Mouse (Mus musculus) kidney, embryonic 15.5 days (tissue): ENCODE measurements around the gene Sh3bp1. TPM values are rescaled to one million over a fixed set of nuclear protein-coding genes. Genes with fewer than 3 reads are reported as not detected.
"Not testable (repeated sequence)": the region's sequence is repeated elsewhere in the genome, so short reads cannot be mapped to it uniquely, and the experiment has no call there.

Experiments
- ATAC-seq: fragments of 200-750 bp; cut with Nextera tagmentation; replicated peaks from 2 replicates; pipeline ENCODE4 v1.8.0; 2017; ENCODE audit warnings: moderate TSS enrichment; ENCODE audit not compliant: low FRiP score
- H3K27ac ChIP-seq: fragments of 300-500 bp; sonication (generic); 2 replicates; pipeline ENCODE4 v1.5.1; 2015; ENCODE audit warnings: mild to moderate bottlenecking, inconsistent platforms
- H3K27me3 ChIP-seq: fragments of 300-500 bp; sonication (generic); 2 replicates; pipeline ENCODE4 v1.6.1; 2015; ENCODE audit warnings: inconsistent platforms
- H3K36me3 ChIP-seq: fragments of 300-500 bp; sonication (generic); 2 replicates; pipeline ENCODE4 v1.6.1; 2015; ENCODE audit warnings: inconsistent platforms
- H3K4me1 ChIP-seq: fragments of 300-500 bp; sonication (generic); 2 replicates; pipeline ENCODE4 v1.6.1; 2015; ENCODE audit warnings: inconsistent platforms
- H3K4me2 ChIP-seq: fragments of 300-500 bp; sonication (generic); 2 replicates; pipeline ENCODE4 v1.6.1; 2015; ENCODE audit warnings: moderate library complexity, mild to moderate bottlenecking, inconsistent platforms
- H3K4me3 ChIP-seq: fragments of 300-500 bp; sonication (generic); replicated peaks from 2 replicates; pipeline ENCODE4 v1.5.1; 2015; ENCODE audit warnings: mild to moderate bottlenecking, inconsistent platforms
- H3K9ac ChIP-seq: fragments of 300-500 bp; sonication (generic); 2 replicates; pipeline ENCODE4 v1.6.1; 2015; ENCODE audit warnings: mild to moderate bottlenecking, inconsistent platforms
- H3K9me3 ChIP-seq: fragments of 300-500 bp; sonication (generic); replicated peaks from 2 replicates; pipeline ENCODE4 v1.6.1; 2016; ENCODE audit warnings: inconsistent platforms
- WGBS: fragments of 180-500 bp; shearing (Covaris S2); methylation state at CpG from one replicate; pipeline ENCODE4 v1.1.7; 2015; ENCODE audit warnings: mixed read lengths; 5-methylcytosine and 5-hydroxymethylcytosine counted together
- polyA plus RNA-seq: library from polyadenylated mRNA; unstranded; fragments of >200 nt; fragmentation: Nextera tagmentation; extraction: Ambion mirVana; gene quantifications from 2 replicates; pipeline ENCODE4 v1.2.1, GENCODE M21; 2015

The Sh3bp1 gene
- polyA plus RNA-seq, 1 experiment from 2014 or later, result 41.6 TPM

DNA sequence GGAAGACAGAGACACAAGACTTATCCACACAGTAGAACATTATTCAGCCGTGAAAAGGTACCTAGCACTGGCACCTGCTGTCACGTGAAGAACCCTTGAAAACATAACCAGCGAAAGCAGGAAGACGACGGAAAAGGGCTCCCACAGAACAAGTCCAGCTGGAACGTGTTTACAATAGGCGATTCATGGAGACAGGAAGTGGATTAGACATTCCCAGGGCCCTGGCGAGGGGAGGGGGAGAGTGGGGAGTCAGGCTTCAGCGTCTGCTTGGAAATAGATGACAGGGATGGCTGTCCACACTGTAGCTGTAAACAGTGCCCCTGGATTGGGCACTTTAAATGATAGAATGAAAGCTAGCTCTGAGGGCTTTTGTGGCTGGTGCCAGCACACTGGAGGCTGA, 31.2 kb upstream of the Sh3bp1 start:
- H3K36me3 ChIP-seq, result no peaks in the 10 kb centered on the region
- H3K4me3 ChIP-seq, result no peak overlapping the region
- H3K4me2 ChIP-seq, result peak overlapping the region; percentile 26; the same call in 1 of the 2 replicates
- peak overlapping the region; percentile 90 for H3K27ac ChIP-seq
- WGBS, result 8% methylated on average over 9 of the region's 9 CpGs
- no peaks in the 10 kb centered on the region for H3K9me3 ChIP-seq
- no peak overlapping the region for H3K9ac ChIP-seq
- peaks cover 33% of the 10 kb centered on the region for H3K4me1 ChIP-seq
- no peaks in the 10 kb centered on the region for H3K27me3 ChIP-seq
- peak; percentile 65 for ATAC-seq

DNA sequence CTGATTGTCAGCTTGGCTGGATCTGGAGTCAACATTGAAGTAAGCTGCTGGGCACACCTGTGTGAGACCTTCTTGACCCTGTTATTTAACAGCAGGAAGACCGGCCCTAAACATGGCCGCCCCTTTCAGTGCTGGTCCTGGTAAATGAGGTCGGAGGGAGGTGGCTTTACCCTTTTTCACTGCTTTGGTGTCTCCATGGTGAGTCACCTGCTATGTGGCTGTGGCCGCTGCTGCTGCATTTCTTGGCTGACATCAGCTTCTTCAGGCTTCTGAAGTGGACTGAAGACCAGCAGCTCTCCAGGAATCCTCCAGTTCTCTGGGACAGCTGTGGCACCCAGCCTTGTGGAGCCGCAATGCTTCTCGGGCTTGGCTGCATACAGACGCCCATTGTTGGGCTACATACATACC, 30.7 kb upstream of the Sh3bp1 start:
- Histone ChIP-seq H3K27ac (peak overlapping the region; percentile 90), H3K4me3 (no peak overlapping the region), H3K9ac (no peak overlapping the region), H3K27me3 (no peaks in the 10 kb centered on the region), H3K4me1 (peaks cover 28% of the 10 kb centered on the region), H3K4me2 (peak overlapping the region; percentile 26; the same call in 1 of the 2 replicates), H3K36me3 (no peaks in the 10 kb centered on the region), H3K9me3 (no peaks in the 10 kb centered on the region)
- peak; percentile 16 for ATAC-seq
- WGBS, result 71% methylated on average over 7 of the region's 7 CpGs

DNA sequence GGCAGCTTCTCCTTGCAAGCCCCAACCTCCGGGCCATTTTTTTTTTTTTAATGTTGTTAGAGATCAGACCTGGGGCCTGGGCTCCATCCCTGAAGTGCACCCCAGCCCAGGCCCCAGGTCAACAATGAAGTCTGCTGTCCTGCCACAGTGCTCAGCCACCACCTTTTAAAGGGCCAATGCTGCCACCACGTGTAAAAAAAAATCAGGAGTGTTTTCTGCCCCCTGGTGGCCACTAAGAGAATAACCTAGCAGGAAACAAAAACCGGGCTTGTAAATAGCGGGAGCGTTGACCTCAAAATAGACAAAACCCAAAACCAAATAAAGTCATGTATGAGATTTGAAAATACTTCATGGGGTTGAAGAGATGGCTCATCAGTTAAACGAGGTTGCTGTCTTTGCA, 29.8 kb upstream of the Sh3bp1 start:
- H3K4me1 ChIP-seq, result peaks cover 22% of the 10 kb centered on the region
- WGBS, result 30% methylated on average over 6 of the region's 6 CpGs
- no peak overlapping the region for H3K4me2 ChIP-seq
- no peak overlapping the region for H3K9ac ChIP-seq
- no peak overlapping the region for H3K4me3 ChIP-seq
- H3K27me3 ChIP-seq, result no peaks in the 10 kb centered on the region
- H3K36me3 ChIP-seq, result no peaks in the 10 kb centered on the region
- H3K9me3 ChIP-seq, result no peaks in the 10 kb centered on the region
- no peak for ATAC-seq
- 0 out of 2 replicates have a peak overlapping the region, but pooled peaks have one; percentile 27 for H3K27ac ChIP-seq

DNA sequence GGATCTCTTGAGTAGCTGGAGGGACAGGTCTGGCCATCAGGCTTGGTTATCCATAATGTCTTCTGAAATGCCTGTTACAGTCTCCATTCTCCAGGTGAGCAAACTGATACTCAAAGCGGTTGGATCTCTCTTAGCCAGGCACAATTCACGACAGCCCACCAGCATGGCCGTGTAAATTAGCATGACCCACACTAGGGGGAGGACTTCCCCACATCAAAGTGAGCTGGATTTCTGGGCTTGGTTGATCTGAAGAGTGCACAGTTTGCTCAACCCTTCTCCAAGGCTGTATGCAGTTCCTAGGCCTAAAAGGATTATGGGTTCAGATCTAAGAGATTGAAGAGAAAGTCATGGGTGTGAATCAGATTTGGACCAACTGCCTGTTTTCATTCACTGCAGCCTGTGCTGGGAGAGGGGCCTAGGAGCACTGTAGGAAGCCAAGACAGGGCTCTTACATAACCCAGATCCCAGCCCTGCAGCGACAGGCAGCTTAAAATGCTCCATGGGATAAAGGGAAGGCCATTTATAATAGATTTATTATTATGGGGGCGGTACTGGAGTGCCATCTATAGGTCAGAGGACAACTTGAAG, 27.5 kb upstream of the Sh3bp1 start:
- Histone ChIP-seq H3K4me1 (peaks cover 40% of the 10 kb centered on the region), H3K36me3 (no peaks in the 10 kb centered on the region), H3K27ac (0 out of 2 replicates have a peak overlapping the region, but pooled peaks have one; percentile 9), H3K9ac (no peak overlapping the region), H3K4me3 (no peak overlapping the region), H3K27me3 (no peaks in the 10 kb centered on the region), H3K9me3 (no peaks in the 10 kb centered on the region), H3K4me2 (no peak overlapping the region)
- WGBS, result 38% methylated on average over 5 of the region's 5 CpGs
- ATAC-seq, result no peak

DNA sequence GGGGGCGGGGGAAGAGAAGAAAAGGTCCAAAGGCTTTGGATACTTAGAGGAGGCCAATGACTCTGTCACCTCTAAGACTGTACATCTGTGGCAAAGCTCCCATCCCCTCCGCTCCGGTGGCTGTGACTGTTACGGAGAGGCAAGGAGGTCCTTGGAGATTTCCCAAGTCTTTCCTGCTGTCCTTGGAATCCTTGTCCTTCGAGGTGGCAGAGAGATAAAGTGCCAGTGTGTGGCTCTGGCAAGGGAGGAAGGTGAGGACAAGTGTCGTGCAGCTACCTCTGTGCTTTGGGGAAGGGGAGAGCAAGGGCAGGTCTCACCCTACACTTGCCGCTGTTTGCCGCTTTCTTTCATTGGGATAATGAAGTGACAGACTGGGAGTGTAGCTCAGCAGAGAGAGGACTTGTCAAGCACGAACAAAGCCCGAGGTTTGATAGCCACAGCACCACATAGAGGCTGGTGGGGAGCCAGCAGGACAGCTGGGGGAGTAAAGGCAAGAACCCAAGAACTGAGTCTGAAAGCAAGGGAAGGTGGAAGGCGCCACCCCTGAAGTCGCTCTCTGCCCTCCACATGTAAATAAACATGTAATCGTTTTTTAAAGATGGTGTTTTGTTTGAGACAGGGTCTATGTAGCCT, 25.6 kb upstream of the Sh3bp1 start:
- Histone ChIP-seq H3K9me3 (no peaks in the 10 kb centered on the region), H3K4me3 (no peak overlapping the region), H3K9ac (no peak overlapping the region), H3K27ac (0 out of 2 replicates have a peak overlapping the region, but pooled peaks have one; percentile 0), H3K4me1 (peaks cover 34% of the 10 kb centered on the region), H3K27me3 (no peaks in the 10 kb centered on the region), H3K36me3 (no peaks in the 10 kb centered on the region), H3K4me2 (no peak overlapping the region)
- no peak for ATAC-seq
- 67% methylated on average over 13 of the region's 13 CpGs for WGBS

DNA sequence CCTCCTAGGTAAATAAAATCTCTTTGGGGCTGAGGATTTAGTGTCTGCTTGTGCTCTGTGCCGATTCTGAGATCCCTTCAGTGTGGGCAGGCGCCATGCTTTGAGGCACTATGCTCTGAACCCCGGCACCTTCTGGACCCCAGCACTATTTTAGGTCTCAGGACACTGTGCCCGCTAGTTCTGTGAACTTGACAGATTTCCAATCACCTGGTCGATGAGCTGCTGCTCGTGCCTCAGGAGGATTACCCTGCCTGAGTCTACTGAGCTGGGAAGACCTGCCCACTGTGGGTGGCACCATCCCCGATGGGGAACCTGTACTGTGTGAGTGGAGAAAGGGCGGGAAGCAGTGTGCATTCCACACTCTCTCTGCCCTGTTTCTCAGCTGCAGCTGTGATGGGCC, 24.6 kb upstream of the Sh3bp1 start:
- WGBS, result 76% methylated on average over 8 of the region's 8 CpGs
- peaks cover 38% of the 10 kb centered on the region for H3K4me1 ChIP-seq
- H3K4me3 ChIP-seq, result no peak overlapping the region
- no peaks in the 10 kb centered on the region for H3K27me3 ChIP-seq
- peak overlapping the region; percentile 100 for H3K27ac ChIP-seq
- peaks cover 3% of the 10 kb centered on the region for H3K36me3 ChIP-seq
- ATAC-seq, result no peak
- H3K9me3 ChIP-seq, result no peaks in the 10 kb centered on the region
- H3K9ac ChIP-seq, result no peak overlapping the region
- no peak overlapping the region for H3K4me2 ChIP-seq

DNA sequence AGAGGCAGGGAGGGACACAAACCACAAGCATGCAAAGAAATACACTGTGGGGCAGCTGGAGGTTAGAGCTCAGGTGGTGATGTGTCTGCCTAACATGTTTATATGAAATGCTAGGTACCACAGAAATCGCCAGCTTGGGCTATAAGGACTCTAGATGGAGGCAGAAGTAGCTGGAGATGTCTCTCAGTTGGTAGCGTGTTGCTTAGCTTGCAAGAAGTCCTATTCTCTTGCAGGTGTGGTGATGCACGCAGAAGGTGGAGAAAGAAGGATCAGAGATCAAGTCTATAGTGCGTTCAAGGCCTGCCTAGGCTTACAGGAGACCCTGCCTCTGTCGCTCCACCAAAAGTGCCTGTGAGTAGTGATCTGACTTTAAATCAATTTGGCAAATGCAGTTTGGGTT, 24.0 kb upstream of the Sh3bp1 start:
- Histone ChIP-seq H3K4me3 (peak overlapping the region; percentile 80; the same call in 1 of the 2 replicates), H3K9me3 (no peaks in the 10 kb centered on the region), H3K4me1 (peaks cover 38% of the 10 kb centered on the region), H3K4me2 (peak overlapping the region; percentile 84), H3K27ac (peak overlapping the region; percentile 100), H3K9ac (0 out of 2 replicates have a peak overlapping the region, but pooled peaks have one; percentile 76), H3K27me3 (no peaks in the 10 kb centered on the region), H3K36me3 (peaks cover 9% of the 10 kb centered on the region)
- no peak for ATAC-seq
- 79% methylated on average over 5 of the region's 5 CpGs for WGBS

DNA sequence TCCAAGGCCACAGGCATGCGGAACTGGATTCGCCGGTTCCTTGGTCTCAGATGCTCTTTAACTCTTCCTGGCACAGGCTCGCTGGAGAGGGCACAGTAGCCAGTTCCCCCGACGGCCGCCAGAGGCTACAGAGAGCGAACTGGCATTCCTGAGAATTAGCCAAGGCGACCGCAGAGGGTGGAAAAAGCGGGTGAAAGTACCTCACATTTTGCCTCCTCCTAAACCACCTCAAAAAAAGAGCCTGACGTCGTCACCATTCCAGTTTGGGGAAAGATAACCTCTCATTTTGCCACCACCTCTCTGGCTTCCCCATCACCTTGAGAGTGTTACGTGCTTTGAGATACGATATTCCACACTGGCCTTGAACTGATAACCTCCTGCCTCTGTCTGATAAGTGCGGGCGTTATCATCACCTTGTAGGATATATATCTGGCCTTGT, 23.3 kb upstream of the Sh3bp1 start:
- 5% methylated on average over 17 of the region's 17 CpGs for WGBS
- H3K27ac ChIP-seq, result peak overlapping the region; percentile 100
- H3K4me1 ChIP-seq, result peaks cover 38% of the 10 kb centered on the region
- H3K9ac ChIP-seq, result peak overlapping the region; percentile 76
- H3K4me2 ChIP-seq, result peak overlapping the region; percentile 84
- H3K36me3 ChIP-seq, result peaks cover 16% of the 10 kb centered on the region
- no peaks in the 10 kb centered on the region for H3K27me3 ChIP-seq
- peak; percentile 30 for ATAC-seq
- H3K4me3 ChIP-seq, result peak overlapping the region; percentile 80
- no peaks in the 10 kb centered on the region for H3K9me3 ChIP-seq

DNA sequence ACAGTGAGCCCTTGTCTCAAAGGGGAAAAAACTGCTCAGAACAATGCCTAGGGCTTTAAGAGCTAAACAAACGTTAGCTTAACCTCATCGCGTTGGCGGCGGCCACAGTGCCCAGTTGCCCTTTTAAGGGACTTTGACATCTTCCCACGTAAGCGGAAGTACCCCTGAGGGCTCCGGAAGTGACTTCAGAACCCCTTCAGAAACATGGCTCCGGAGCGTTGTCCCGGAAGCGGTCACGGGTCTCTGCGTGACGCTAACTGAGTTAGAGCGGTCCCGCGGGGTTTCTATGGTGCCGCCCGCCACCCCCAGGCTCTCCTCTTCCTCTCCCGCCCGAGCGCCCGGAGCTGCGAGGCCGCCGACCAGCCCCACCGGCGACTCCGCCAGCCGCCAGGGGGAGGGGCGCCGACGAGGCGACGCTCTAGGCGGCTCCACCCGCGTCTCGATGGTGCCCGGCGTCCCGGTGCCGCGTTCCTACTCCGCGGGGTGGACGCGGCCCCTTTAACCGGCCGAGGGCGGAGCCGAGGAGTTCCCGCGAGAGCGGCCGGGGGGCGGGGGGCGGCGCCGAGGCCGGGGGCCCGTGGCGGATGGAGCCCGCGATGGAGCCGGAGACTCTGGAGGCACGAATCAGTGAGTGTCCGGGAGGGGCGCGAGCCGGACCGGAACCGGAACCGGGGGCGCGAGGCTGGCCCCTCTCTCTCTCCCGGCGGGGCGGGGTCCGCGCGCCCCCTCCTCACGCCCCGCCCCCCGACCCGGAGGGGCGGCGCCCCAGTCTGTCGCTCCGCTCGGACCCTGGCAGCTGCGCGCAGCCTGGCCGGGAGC, 22.4 kb upstream of the Sh3bp1 start, which contains the start of gene Gga1:
TSS of gene Gga1 (plus strand) at position 200 of the 819 bp plus-strand sequence.
- peak within 1 kb of the TSS; percentile 100 for H3K27ac ChIP-seq
- H3K4me2 ChIP-seq, result peak within 1 kb of the TSS; percentile 84
- under 1% methylated on average over 85 of the region's 95 CpGs for WGBS
- peaks cover 25% of the 10 kb centered on the region for H3K36me3 ChIP-seq
- peak within 1 kb of the TSS; percentile 80 for H3K4me3 ChIP-seq
- peak; percentile 91 for ATAC-seq
- no peaks in the 10 kb centered on the region for H3K27me3 ChIP-seq
- H3K4me1 ChIP-seq, result peaks cover 38% of the 10 kb centered on the region
- H3K9me3 ChIP-seq, result no peaks in the 10 kb centered on the region
- H3K9ac ChIP-seq, result peak within 1 kb of the TSS; percentile 76

DNA sequence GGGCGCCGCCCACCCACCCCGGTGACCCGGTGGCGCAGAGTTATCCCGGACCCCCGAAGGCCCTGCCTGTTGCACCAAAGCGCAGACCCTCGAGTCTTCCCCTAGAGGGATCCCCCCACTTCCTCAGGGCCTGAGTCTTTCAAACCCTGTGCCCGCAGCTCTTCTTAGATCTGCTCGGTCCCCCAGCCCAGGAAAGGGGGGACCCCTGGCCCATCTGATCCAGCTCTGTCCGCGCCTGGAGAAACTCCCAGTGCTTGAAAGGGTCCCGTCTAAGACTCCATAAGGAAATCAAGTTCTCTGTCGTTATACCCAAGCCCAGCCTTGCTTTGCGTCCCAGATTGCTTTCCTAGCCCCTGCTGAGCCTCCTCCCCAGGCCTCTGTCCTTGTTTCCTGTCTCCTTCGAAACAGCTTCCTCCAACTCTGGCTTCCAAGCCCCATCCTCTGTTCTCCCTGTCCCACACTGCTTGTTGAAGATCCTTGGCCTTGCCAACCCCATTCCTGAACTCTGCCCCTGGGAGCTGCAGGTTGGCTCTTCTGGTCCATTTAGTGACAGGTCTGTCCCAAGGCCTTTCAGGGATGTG, 21.7 kb upstream of the Sh3bp1 start:
- peak overlapping the region; percentile 80 for H3K4me3 ChIP-seq
- WGBS, result 1% methylated on average over 17 of the region's 17 CpGs
- peak overlapping the region; percentile 84 for H3K4me2 ChIP-seq
- H3K9me3 ChIP-seq, result no peaks in the 10 kb centered on the region
- H3K27ac ChIP-seq, result peak overlapping the region; percentile 100
- no peak for ATAC-seq
- H3K9ac ChIP-seq, result peak overlapping the region; percentile 76
- no peaks in the 10 kb centered on the region for H3K27me3 ChIP-seq
- H3K36me3 ChIP-seq, result peaks cover 32% of the 10 kb centered on the region
- peaks cover 38% of the 10 kb centered on the region for H3K4me1 ChIP-seq

DNA sequence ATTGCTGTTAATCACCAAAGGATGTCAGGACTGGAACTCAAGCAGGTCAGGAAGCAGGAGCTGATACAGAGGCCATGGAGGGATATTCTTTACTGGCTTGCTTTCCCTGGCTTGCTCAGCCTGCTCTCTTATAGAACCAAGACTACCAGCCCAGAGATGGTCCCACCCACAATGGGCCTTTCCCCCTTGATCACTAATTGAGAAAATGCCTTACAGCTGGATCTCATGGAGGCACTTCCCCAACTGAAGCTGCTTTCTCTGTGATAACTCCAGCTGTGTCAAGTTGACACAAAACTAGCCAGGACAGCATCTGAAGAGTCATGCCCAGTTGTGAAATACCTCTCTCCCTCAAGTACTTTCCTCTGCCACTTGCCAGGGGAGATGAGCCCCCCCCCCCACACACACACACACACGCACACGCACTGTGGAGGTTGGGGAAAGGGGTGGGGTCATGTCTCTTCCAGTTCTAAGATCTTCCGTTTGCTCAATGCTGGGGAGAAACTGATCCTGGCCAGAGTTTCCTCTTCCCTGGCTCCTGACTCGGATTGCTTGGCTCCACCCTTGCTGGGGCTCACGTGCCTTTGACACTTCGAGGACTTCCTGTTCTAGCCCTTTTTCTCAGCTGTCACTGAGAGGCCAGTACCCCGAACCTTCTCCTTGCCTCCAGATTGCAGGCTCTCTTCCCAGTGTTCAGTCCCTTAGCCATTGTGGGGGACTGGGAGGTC, 20.6 kb upstream of the Sh3bp1 start:
- H3K4me3 ChIP-seq, H3K27me3 ChIP-seq, H3K9me3 ChIP-seq, ATAC-seq: not testable (repeated sequence)
- 27% methylated on average over 7 of the region's 7 CpGs for WGBS
- Histone ChIP-seq H3K4me1 (peaks cover 38% of the 10 kb centered on the region), H3K27ac (peak overlapping the region; percentile 51), H3K36me3 (peaks cover 43% of the 10 kb centered on the region), H3K9ac (0 out of 2 replicates have a peak overlapping the region, but pooled peaks have one; percentile 14), H3K4me2 (peak overlapping the region; percentile 84)
